Mouse (Mus musculus) limb, embryonic 14.5 days (tissue): Measurements from ENCODE around the gene Twsg1. TPM values are rescaled to one million over a fixed set of nuclear protein-coding genes. Genes with fewer than 3 reads are reported as not detected.

Experiments used
- ATAC-seq: fragments of 200-750 bp; cut with Nextera tagmentation; 2 replicates; pipeline ENCODE4 v1.8.0; 2017; ENCODE audit warnings: low read depth, moderate number of reproducible peaks, moderate TSS enrichment; ENCODE audit not compliant: low FRiP score
- DNase-seq: peaks from one replicate; pipeline ENCODE4 v3.0.0-alpha.2; 2015; ENCODE audit warnings: low spot score
- H3K27ac ChIP-seq: fragments of 300-500 bp; sonication (generic); replicated peaks from 2 replicates; pipeline ENCODE4 v1.5.1; 2014; ENCODE audit warnings: low read depth, mild to moderate bottlenecking, low read length, moderate library complexity, mixed read lengths
- H3K27me3 ChIP-seq: fragments of 300-500 bp; sonication (generic); 2 replicates; pipeline ENCODE4 v1.6.1; 2014; ENCODE audit warnings: low read length, mixed read lengths; ENCODE audit not compliant: control insufficient read depth, insufficient read depth
- H3K36me3 ChIP-seq: fragments of 300-500 bp; sonication (generic); 2 replicates; pipeline ENCODE4 v1.6.1; 2014; ENCODE audit warnings: mild to moderate bottlenecking, low read length, moderate library complexity, mixed read lengths; ENCODE audit not compliant: control insufficient read depth, insufficient read depth
- H3K4me1 ChIP-seq: fragments of 300-500 bp; sonication (generic); 2 replicates; pipeline ENCODE4 v1.6.1; 2014; ENCODE audit warnings: antibody characterized with exemption, low read length, mixed read lengths; ENCODE audit not compliant: control insufficient read depth, insufficient read depth
- H3K4me2 ChIP-seq: fragments of 300-500 bp; sonication (generic); replicated peaks from 2 replicates; pipeline ENCODE4 v1.6.1; 2014; ENCODE audit warnings: low read depth, mild to moderate bottlenecking, low read length, moderate library complexity; ENCODE audit not compliant: severe bottlenecking
- H3K4me3 ChIP-seq: fragments of 300-500 bp; sonication (generic); replicated peaks from 2 replicates; pipeline ENCODE4 v1.5.1; 2014; ENCODE audit warnings: low read length
- H3K9ac ChIP-seq: fragments of 300-500 bp; sonication (generic); 2 replicates; pipeline ENCODE4 v1.6.1; 2014; ENCODE audit warnings: mild to moderate bottlenecking, low read depth, low read length, moderate library complexity; ENCODE audit not compliant: severe bottlenecking
- H3K9me3 ChIP-seq: fragments of 300-500 bp; sonication (generic); 2 replicates; pipeline ENCODE4 v1.6.1; 2016; ENCODE audit warnings: low read length; ENCODE audit not compliant: control insufficient read depth
- POLR2A ChIP-seq: fragments of 200-500 bp; IDR thresholded peaks from 2 replicates; pipeline ENCODE4 v1.8.0; 2012; ENCODE audit warnings: inconsistent platforms, mild to moderate bottlenecking, moderate library complexity, borderline replicate concordance; ENCODE audit not compliant: insufficient read depth, insufficient read length; ENCODE audit errors: extremely low read depth
- WGBS: fragments of 180-500 bp; shearing (Covaris S2); extraction: QIAGEN DNeasy Blood & Tissue Kit; methylation state at CpG from one replicate; pipeline ENCODE4 v1.1.7; 2014; 5-methylcytosine and 5-hydroxymethylcytosine counted together
- polyA plus RNA-seq, 2 experiments: library from polyadenylated mRNA; depleted of rRNA in 1 of 2; stranded (reverse) in 1 of 2; unstranded in 1 of 2; fragments of >200 nt; fragmentation: Nextera tagmentation in 1 of 2; extraction: Ambion mirVana in 1 of 2; gene quantifications; 2 replicates each; pipeline versions ENCODE4 v1.2.1 to v1.2.3; 2012 to 2014

The Twsg1 gene
- polyA plus RNA-seq, 2 experiments = 91.8 to 158 TPM

DNA sequence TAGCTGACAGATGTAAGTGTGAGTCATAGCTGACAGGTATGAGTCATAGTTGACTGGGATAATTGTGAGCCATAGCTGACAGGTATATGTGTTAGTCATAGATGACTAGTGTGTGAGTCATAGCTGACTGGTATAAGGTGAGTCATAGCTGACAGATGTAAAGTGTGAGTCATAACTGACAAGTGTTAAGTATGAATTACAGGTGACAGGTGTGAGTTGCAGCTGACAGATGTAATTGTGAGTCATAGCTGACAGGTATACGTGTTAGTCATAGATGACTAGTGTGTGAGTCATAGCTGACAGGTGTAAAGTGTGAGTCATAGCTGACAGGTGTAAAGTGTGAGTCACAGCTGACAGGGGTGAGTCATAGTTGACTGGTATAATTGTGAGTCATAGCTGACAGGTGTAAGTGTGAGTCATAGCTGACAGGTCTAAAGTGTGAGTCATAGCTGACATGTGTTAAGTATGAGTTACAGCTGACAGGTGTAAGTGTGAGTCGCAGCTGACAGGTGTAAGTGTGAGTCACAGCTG is 10.6 kb upstream of the Twsg1 start:
- Histone ChIP-seq H3K36me3 (no peaks in the 10 kb centered on the region), H3K9me3 (no peaks in the 10 kb centered on the region), H3K27me3 (no peaks in the 10 kb centered on the region), H3K4me1 (no peaks in the 10 kb centered on the region), H3K4me3 (no peak overlapping the region), H3K9ac (no peak overlapping the region), H3K27ac (no peak overlapping the region), H3K4me2 (no peak overlapping the region)
- 75% methylated on average over 2 of the region's 2 CpGs for WGBS
- no peak for TF ChIP-seq POLR2A
- DNase-seq (no peak), ATAC-seq (peak; percentile 53)

GRCm38 (mm10) chr17:65959011-65959410 is 8.0 kb upstream of the Twsg1 start:
- Histone ChIP-seq H3K4me3 (no peak overlapping the region), H3K27me3 (no peaks in the 10 kb centered on the region), H3K27ac (no peak overlapping the region), H3K9me3 (no peaks in the 10 kb centered on the region), H3K4me2 (no peak overlapping the region), H3K4me1 (no peaks in the 10 kb centered on the region), H3K9ac (no peak overlapping the region), H3K36me3 (no peaks in the 10 kb centered on the region)
- 63% methylated on average over 3 of the region's 3 CpGs for WGBS
- TF ChIP-seq POLR2A = no peak
- DNase-seq (no peak), ATAC-seq (no peak)

DNA sequence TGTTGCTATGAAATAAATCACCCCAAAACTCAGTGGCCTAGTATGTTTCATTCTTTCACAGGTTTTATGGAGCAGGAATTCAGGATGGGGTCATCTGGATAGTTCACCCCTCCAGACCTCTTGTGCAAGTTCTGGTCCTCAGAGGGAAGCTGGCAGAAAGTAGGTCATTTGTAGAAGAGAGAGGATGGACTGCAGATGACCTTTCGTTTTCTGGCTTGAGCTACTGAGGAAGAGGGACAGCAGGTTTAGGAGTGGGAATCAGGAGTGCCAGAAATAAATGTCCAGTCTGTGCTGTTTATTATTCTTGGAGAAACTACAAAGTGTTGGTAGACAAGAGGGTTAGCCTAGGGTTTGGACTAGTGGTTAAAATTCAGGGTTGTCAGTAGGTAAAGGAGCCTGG is 7.3 kb upstream of the Twsg1 start:
- H3K27ac ChIP-seq = no peak overlapping the region
- no peak overlapping the region for H3K4me2 ChIP-seq
- DNase-seq = no peak
- no peak overlapping the region for H3K4me3 ChIP-seq
- H3K9me3 ChIP-seq = no peaks in the 10 kb centered on the region
- H3K9ac ChIP-seq = no peak overlapping the region
- no peak for TF ChIP-seq POLR2A
- 84% methylated on average over 1 of the region's 1 CpGs for WGBS
- no peaks in the 10 kb centered on the region for H3K27me3 ChIP-seq
- no peak for ATAC-seq
- no peaks in the 10 kb centered on the region for H3K4me1 ChIP-seq
- no peaks in the 10 kb centered on the region for H3K36me3 ChIP-seq

DNA sequence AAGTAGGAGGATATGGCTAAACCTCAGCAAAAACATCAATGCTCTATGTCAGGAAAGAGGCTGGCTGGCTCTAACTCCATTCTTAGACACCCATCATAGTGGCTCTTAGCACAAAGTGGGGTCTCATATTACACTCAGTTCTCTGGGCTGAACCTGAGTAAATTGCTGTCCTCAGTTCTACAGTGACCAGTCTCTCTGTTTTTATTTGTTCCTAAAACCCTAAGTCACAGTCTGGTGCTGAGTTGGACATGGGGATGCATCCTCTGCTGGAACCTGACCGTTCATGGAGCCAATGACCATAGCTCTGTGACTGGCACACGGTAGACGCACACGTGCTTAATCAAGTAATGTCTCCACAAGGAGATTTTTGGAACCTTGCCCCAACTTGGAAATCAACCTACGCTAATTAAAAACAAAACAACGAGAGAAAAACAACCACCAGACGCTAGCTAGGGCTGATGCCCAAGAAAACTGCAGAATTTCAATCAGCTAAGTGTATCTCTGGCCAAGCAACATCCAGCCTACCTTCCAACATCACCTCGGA is 6.8 kb upstream of the Twsg1 start:
- H3K36me3 ChIP-seq = no peaks in the 10 kb centered on the region
- no peaks in the 10 kb centered on the region for H3K9me3 ChIP-seq
- TF ChIP-seq POLR2A = no peak
- no peak overlapping the region for H3K4me2 ChIP-seq
- no peaks in the 10 kb centered on the region for H3K4me1 ChIP-seq
- H3K9ac ChIP-seq = no peak overlapping the region
- no peak for ATAC-seq
- no peaks in the 10 kb centered on the region for H3K27me3 ChIP-seq
- WGBS = 77% methylated on average over 8 of the region's 8 CpGs
- no peak overlapping the region for H3K4me3 ChIP-seq
- no peak for DNase-seq
- no peak overlapping the region for H3K27ac ChIP-seq

GRCm38 (mm10) chr17:65956993-65957781 is 6.2 kb upstream of the Twsg1 start:
- Histone ChIP-seq H3K9me3 (no peaks in the 10 kb centered on the region), H3K9ac (no peak overlapping the region), H3K4me3 (no peak overlapping the region), H3K4me2 (no peak overlapping the region), H3K27me3 (no peaks in the 10 kb centered on the region), H3K36me3 (no peaks in the 10 kb centered on the region), H3K4me1 (no peaks in the 10 kb centered on the region), H3K27ac (no peak overlapping the region)
- DNase-seq (no peak), ATAC-seq (no peak)
- WGBS = 78% methylated on average over 14 of the region's 14 CpGs
- TF ChIP-seq POLR2A = no peak
